Mouse (Mus musculus): ENCODE data around the gene Med10. TPM values are rescaled to one million over a fixed set of nuclear protein-coding genes. Genes with fewer than 3 reads are reported as not detected.

Med10 gene
- total RNA-seq, 4 experiments from 2014 or later = 45.1 to 50.6 (median 47.1) TPM

- no peak for DNase-seq (ENCODE audit: low spot score in 2 of 2)
Observed at GRCm38 (mm10) chr13:69825396-69826095, 23.4 kb downstream of the Med10 start.

- no peak for DNase-seq (ENCODE audit: low spot score in 2 of 2)
Observed at GRCm38 (mm10) chr13:69830606-69831005, 28.4 kb downstream of the Med10 start.

- no peak for DNase-seq (ENCODE audit: low spot score in 2 of 2)
Observed at GRCm38 (mm10) chr13:69832578-69832977, 30.4 kb downstream of the Med10 start.

- no peak for DNase-seq (ENCODE audit: low spot score in 2 of 2)
Observed at GRCm38 (mm10) chr13:69833416-69833815, 31.2 kb downstream of the Med10 start.

- DNase-seq (ENCODE audit: low spot score in 2 of 2) = peak in 1 of 2 experiments; percentile 67
Observed at GRCm38 (mm10) chr13:69845592-69845991, 43.4 kb downstream of the Med10 start.

GRCm38 (mm10) chr13:69849579-69849978, 47.4 kb downstream of the Med10 start:
- peak in 1 of 2 experiments; percentile 21 for DNase-seq (ENCODE audit: low spot score in 2 of 2)

GRCm38 (mm10) chr13:69852313-69852712, 50.1 kb downstream of the Med10 start:
- no peak for DNase-seq (ENCODE audit: low spot score in 2 of 2)

GRCm38 (mm10) chr13:69853425-69854043, 51.3 kb downstream of the Med10 start:
- DNase-seq (ENCODE audit: low spot score in 2 of 2) = no peak

- DNase-seq (ENCODE audit: low spot score in 2 of 2) = no peak
Observed at GRCm38 (mm10) chr13:69855941-69856340, 53.7 kb downstream of the Med10 start.

- DNase-seq (ENCODE audit: low spot score in 2 of 2) = no peak
Observed at GRCm38 (mm10) chr13:69862276-69862675, 60.1 kb downstream of the Med10 start.

GRCm38 (mm10) chr13:69864911-69865310, 62.7 kb downstream of the Med10 start:
- DNase-seq (ENCODE audit: low spot score in 2 of 2) = no peak

Other genes starting within 250 kb of the Med10 start
- 1 to 10 TPM; 8.4 to 8.7 (median 8.5) TPM for gene Srd5a1, start 191.0 kb upstream of the Med10 start, total RNA-seq (2022)
- gene Ube2ql1, start 62.5 kb upstream of the Med10 start, total RNA-seq (2022) = 100 to 1,000 TPM; 163 to 170 (median 167) TPM